Mouse (Mus musculus): Measurements from ENCODE around the gene Iqch. TPM values are rescaled to one million over a fixed set of nuclear protein-coding genes. Genes with fewer than 3 reads are reported as not detected.

Iqch gene
- under 1 TPM in 1 of 2 experiments, not detected in 1; 0.07 TPM for total RNA-seq (2021)
- long read RNA-seq, result 0 reads

- DNase-seq (ENCODE audit: low spot score in 2 of 2), result peak; percentile 96 to 98
Observed at GRCm38 (mm10) chr9:63602043-63602939, at the start of gene Iqch, which contains the start of gene Aagab. Iqch (minus strand) TSS chr9:63602493. Aagab (plus strand) TSS chr9:63602660.

DNA sequence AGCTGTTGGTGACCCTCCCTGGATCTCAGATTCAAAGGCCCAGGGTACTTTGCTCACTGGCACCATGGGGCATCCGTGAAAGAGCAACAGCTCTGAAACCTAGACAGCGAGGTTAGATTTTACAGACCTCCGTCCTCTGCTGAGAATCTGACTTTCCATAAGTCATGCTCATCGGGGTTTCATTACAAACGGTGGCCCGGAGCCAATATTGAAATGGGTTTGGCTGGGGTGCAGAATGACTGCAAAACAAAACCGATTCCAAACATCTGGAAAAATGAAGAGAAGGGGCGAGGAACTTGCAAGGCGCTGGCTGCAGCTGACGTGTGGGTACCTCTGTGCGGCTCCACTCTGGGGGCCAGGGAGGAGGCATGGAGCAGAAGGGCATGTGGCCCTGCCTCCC lies 49.3 kb upstream of the Iqch start:
- no peak for DNase-seq (ENCODE audit: low spot score in 2 of 2)

- DNase-seq (ENCODE audit: low spot score in 2 of 2), result peak in 1 of 2 experiments; percentile 64
Observed at GRCm38 (mm10) chr9:63650905-63651304, 48.6 kb upstream of the Iqch start.

DNA sequence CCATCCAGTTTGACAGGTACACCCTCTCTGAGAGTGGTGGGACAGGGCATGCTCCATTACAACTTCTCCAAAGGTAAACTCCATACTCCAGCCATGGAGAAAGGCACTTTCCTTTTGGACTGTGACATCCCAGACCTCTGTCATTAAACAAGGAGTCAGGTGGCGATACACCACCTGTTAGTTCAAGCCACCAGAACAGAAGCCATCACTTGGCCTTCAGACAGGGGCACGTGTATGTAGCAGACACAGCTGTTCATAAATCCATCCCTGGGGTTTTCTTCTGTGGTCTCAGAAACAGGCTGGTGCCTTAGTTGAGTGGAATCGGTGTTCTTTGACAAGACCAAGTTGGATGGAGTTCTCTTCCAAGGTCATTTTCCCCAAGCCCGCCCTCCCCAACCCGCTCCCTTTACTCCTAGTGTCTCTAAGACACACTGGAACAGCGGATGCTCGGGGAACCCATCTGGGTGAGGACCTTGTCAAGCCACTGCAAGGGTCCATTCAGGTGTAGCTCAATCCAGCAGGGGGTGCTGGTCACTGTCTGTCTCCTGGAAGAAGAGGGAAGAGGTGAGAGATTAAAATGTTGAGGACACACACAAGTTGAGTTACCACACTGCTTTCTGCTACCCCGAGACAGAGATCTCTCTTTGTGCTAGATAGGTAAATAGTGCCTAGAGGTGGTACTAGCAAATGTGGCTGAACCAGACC lies 47.7 kb upstream of the Iqch start:
- DNase-seq (ENCODE audit: low spot score in 2 of 2), result no peak

DNA sequence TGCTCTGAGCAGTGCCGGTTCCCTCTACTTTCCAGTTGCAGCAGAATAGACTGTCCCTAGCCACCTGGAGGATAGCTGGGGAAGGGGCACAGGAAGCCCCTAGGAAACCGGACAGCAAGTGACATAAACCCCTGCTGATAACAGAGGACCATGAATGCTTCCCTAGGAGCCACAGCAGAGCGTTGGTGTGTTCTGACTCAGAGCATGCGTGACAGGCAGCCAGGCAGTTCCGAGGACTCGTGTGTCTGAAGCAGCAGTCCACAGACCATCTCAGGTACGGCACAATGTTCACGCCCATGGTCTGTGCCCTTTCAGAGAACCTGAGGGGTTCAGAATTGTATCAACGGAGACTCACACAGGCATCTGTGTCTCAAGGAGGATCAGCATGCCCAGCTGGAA lies 46.2 kb upstream of the Iqch start:
- DNase-seq (ENCODE audit: low spot score in 2 of 2), result peak in 1 of 2 experiments; percentile 62

DNA sequence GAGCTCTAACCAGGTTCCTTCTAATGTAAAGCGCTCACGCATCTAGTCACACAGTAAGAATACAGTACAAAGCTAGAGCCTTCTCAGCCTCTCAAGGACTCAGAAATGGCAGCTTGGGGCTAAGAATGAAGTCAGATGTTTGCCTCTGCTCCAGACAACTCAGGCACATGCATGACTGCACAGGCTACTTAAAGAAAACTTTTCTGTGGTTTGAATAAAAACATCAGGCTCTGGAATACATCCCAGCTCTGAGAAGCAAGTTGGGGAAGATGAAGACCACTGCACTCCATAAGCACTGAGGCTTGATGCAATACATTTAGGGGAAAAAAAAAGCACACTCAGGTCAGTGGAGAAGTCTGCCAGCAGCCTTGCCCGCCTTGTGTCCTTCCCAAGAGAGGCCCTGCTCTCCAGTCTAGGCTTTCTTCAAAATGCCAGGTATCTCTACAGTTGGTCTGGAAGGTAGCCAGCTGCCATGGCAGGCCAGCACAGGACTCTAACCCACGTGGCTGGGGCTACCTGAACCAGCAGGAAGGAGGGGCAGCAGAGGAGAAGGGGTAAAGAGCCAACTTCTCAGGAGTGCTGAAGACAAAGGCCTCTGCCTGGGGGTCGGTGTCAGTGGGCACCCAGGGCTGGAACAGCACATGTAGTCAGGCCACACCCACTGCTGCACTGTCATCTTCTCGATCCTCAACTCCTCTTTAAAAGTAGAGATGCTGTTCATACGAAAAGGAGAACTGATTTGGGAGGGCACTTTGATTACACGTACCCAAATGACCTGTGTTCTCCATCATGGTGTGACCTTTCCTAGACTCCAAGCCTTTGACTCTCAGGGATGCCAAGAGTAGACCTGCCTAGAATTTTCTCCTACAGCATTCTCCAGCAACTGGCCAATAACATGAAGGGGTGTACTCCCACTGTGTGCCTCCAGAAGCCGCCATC lies 45.6 kb upstream of the Iqch start:
- DNase-seq (ENCODE audit: low spot score in 2 of 2), result no peak

GRCm38 (mm10) chr9:63645084-63645483 lies 42.8 kb upstream of the Iqch start:
- no peak for DNase-seq (ENCODE audit: low spot score in 2 of 2)

DNA sequence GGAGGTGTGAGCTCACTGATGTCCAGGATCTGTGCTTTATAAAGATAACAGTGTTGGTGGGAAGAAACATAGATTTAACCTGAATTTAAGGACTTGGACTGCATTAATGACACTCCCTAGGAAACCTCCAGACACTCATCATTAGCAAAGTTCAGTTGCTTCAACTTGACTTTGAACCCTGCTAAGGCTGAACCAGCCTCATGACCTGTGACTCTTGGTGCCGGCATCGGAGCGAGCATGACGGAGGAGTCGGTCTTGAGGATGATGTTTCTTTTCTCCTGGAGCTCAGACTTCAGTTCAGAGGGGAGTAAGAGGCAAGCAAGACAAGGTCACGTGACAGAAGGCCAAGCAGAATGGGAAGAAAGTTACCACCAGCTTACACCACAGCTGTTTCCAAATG lies 41.7 kb upstream of the Iqch start:
- DNase-seq (ENCODE audit: low spot score in 2 of 2), result no peak

- DNase-seq (ENCODE audit: low spot score in 2 of 2), result peak in 1 of 2 experiments; percentile 72
Observed at GRCm38 (mm10) chr9:63641983-63642646, 39.8 kb upstream of the Iqch start.

DNA sequence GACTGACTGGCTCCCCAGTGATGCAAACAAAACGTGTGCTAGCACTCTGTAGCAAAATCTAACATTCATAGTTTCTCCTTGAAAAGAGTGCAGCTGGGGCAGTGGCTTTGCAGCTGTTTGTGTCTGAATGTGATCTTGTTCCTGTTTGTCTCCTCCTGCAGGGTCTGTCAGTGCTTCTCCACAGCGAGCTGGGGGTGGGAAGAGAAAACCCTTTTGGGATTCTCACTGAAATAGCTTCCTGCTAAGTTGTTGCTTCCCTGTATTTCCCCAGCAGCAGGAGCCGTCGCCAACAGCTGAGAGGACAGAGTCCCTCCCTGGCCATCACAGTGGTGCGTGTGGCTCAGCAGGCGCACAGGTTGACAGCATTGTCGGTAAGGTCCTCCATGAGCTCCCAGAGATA lies 33.8 kb upstream of the Iqch start:
- no peak for DNase-seq (ENCODE audit: low spot score in 2 of 2)

DNA sequence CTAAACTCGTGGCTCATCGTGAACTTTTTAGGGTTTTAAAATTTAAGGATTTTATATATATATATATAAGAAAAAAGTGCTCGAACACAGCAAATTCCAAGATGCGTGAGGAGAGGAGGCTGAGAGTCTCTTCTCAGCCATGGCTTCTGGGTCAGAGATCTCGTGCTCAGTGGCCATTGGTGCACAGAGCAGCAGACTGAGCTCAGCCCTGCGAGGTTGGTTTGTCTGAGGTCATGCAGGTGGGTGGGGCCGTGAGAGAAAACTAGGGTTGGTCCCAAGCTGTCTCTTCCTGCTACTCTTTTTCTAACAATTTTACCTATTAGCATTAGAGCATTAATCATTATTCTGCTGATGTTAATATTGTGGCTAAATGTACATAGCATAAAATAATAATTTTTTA lies 31.0 kb upstream of the Iqch start:
- no peak for DNase-seq (ENCODE audit: low spot score in 2 of 2)

- peak; percentile 75 to 91 for DNase-seq (ENCODE audit: low spot score in 2 of 2)
Observed at GRCm38 (mm10) chr9:63632924-63633323, 30.6 kb upstream of the Iqch start.

- peak in 1 of 2 experiments; percentile 12 for DNase-seq (ENCODE audit: low spot score in 2 of 2)
Observed at GRCm38 (mm10) chr9:63632045-63632444, 29.8 kb upstream of the Iqch start.

GRCm38 (mm10) chr9:63625090-63625756 lies 22.9 kb upstream of the Iqch start:
- DNase-seq (ENCODE audit: low spot score in 2 of 2), result peak in 1 of 2 experiments; percentile 63

DNA sequence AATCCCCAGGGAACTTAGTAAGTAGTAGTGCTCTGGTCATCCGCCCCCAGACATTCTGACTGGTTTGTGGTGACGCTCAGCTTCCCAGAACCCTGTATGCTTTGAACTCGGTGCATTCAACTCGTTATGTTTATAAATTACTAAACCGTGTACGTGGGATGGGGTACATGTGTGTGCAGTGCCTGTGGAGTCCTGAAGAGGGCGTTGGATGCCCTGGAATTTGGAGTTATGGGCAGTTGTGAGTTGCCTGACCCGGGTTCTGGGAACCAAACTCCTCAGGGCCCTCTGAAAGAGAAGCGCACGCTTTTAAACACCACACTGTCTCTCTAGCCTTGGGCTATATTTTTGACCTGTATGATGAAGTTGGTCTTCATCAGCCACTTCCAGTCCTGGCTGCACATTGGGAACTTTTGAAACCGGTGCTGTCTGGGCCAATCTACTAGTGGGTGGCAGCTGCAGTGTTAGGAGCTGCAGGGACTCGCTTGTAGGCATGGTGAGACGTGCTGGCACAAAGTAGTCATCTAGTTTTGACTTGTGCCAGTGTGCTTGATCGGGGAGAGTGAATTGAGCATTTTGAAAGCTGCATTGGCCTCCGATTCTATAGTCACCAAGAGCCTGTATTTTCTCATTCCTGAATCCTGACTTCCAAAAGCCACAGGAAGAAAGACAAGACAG lies 21.7 kb upstream of the Iqch start:
- DNase-seq (ENCODE audit: low spot score in 2 of 2), result no peak

DNA sequence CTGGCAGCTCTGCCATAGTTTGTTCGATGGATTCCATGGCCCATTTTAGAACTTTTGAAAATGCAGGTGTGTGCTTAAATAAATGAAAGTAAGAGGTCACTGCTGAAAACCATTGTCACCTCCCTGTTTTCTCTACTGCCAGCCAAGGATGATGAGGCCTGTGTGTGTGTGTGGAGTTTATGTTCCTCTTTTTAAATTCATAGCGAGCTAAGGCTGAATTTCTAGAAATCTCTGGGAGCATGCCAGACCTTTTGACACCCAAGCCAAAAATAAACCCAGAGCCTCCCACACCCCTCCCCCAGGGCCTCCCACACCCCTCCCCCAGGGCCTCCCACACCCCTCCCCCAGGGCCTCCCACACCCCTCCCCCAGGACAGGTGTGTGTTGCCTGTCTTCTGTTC lies 15.7 kb upstream of the Iqch start:
- no peak for DNase-seq (ENCODE audit: low spot score in 2 of 2)

DNA sequence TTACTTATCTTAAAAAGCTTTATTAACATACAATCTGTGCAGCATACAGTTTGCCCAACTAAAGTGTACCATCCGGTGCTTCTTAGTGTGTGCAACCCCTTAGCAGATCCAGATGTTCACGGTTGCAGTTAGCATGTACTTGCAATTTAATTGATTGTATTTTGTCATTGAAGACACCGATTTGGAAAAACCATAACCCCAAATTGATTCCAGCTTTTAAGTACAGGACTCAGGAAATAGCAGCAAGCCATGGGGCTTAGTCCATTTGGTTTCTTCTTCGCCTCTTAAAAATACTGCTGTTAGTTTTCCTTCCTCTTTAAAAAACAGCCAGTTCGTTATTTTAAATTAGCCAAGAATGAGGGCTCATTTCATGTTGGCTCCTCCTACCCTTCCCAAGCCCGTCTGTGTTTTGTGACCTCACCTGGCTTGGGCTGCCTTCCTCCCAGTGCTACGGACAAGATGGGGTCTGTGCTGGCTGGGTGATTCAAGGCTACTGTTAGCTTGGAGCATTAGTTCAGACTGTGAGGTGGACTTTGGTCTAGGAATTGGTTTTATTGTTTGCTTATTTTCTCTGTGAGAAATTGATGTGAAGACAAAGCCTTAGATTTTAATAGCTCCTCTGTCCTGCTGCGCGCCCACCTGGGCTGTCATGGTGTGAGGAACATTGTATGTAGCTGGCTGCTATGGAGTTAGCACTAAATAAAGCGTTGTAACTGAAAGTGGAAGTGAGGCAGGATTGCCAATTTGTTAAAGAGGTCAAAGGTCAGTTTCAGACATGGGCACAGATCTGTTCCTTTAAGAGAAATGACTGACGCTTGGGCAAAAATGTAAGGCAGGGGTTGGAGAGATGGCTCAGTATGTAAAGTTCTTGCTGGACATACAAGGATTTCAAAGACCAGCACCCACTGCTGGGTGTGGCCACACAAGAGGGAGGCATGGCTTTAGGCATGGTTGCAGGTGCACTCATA lies 12.0 kb upstream of the Iqch start:
- no peak for DNase-seq (ENCODE audit: low spot score in 2 of 2)

DNA sequence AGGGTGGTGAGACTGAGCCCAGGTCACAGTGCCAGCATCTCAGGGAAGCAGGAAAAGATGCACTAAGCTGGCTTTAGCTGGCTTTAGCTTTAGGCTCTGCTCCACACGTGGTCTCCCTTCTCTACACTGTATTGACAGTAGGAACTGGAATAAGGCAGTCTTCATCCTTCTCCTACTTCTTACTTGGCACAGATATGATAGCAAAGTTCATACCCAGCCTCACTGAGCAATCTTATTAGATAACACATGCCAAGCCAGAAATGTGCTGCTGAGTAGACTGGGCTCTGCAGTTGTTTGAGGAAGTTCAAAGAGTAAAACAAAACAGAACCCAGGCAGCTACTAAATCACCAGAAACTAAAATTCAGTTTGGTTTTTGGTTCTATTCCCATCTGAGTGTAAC lies 11.3 kb upstream of the Iqch start:
- no peak for DNase-seq (ENCODE audit: low spot score in 2 of 2)

Measured in layer of hippocampus, adult 18-20 months (tissue).